2 mouse cellular contexts compared by ENCODE assay signal in genomic region chr17:6616731-6617130, GRCm38 (mm10). TPM values are rescaled to one million over a fixed set of nuclear protein-coding genes. Genes with fewer than 3 reads are reported as not detected.
"Had no signal": no experiment of that assay in that cellular context is flagged by ENCODE, and none has a peak within 500 bp of the region (broad histone marks: within the 10 kb centered on the region; RNA-seq: fewer than 3 reads in every experiment).

No protein-coding gene starts in this region.

RNA-seq across cellular contexts. Expression of gene Sytl3, which starts 42.2 kb away (rescaled TPM):
- polyA plus RNA-seq: heart, embryonic 12.5 days; heart, embryonic 13.5 days had no signal
